Mouse (Mus musculus): Measurements from ENCODE around the gene Prss21.

Gene Prss21

DNA sequence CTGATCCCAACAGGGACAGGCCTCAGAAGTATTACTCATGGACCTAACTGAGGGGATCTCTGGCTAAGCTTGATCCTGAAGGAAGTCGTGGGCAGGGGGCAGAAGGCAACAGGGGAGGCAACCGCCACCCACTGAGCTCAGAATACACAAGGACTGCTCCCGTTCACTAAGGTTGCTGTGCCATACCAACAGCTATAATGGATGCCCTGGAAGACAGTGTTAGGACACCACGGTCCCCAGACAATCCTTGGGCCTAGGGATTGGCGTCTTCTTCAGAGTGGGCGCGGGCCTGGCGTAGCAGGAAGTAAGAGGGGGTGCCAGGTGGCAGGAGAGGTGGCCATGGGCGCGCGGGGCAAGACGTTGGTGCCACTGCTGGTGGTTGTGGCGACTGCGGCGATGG lies at the start of gene Prss21:
TSS of gene Prss21 (plus strand) at position 301 of the 400 bp plus-strand sequence.
- no peak for DNase-seq (ENCODE audit: low spot score in 2 of 2)

DNA sequence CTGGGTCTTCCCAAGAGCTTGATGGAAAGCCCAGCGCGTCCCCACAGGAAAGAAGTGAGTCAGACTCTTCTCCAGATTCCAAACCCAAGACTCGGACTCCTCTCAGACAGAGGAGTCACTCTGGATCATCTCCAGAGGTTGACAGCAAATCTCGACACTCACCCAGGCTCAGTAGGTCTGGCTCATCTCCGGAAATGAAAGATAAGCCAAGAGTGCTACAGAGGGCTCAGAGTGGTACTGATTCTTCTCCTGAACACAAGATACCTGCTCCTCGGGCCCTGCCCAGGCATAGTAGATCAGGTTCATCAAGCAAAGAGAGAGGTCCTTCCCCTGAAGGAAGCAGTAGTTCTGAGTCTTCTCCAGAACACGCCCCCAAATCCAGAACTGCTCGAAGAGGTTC lies 49.3 kb upstream of the Prss21 start:
- DNase-seq (ENCODE audit: low spot score in 2 of 2) = no peak

DNA sequence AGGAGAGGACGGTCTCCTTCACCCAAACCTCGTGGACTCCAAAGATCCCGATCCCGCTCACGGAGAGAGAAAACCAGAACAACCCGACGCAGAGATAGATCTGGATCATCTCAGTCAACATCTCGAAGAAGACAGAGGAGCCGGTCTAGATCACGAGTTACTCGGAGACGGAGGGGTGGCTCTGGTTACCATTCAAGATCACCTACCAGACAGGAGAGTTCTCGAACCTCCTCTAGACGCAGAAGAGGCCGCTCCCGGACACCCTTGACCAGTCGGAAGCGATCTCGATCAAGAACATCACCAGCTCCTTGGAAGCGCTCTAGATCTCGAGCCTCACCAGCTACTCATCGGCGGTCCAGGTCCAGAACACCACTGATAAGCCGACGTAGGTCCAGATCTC lies 48.6 kb upstream of the Prss21 start:
- DNase-seq (ENCODE audit: low spot score in 2 of 2) = no peak

DNA sequence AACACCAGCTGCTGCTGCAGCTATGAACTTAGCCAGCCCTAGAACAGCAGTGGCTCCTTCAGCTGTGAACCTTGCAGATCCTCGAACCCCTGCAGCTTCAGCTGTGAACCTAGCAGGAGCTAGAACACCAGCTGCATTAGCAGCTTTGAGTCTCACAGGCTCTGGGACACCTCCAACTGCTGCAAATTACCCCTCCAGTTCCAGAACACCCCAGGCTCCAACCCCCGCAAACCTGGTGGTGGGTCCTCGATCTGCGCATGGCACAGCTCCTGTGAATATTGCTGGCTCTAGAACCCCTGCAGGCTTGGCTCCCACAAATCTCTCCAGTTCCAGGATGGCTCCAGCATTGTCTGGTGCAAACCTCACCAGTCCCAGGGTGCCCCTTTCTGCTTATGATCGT lies 47.1 kb upstream of the Prss21 start:
- no peak for DNase-seq (ENCODE audit: low spot score in 2 of 2)

DNA sequence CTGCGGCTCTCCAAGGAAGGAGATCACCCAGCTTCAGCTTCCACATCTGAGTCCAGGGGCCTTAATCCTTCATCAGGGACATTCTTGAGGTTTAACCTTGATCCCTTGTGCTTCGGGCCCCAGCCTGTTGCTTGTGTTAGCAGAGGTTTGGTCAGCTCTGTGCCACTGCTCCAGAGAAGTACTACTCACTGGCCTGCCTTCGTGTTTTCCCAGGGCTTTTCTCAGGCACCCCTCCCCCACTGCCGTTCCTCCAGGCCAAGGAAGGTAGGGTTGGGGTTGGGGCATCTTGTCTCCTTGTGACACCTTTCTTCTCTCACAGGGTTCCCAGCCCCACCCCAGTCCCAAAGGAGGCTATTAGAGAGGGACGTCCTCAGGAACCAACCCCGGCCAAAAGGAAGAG lies 45.8 kb upstream of the Prss21 start:
- DNase-seq (ENCODE audit: low spot score in 2 of 2) = no peak

DNA sequence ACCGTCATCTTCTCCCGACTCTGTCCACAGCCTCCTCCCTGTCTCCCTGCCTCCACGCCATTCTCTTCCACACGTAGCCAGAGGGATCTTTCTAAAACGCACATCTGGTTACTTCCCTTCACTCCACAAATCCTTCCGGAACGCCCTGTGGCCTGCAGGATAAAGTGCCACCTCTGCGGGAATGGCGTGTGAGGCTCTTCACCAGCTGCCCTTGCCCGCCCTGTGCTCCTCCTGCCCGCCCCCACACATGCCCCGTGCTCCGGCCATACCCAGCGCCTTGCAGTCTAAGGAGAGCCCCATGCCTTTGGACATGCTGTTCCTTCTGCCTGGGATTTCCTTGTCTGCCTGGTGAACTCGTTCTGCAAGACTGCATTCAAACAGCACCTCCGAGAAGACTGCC lies 44.8 kb upstream of the Prss21 start:
- no peak for DNase-seq (ENCODE audit: low spot score in 2 of 2)

DNA sequence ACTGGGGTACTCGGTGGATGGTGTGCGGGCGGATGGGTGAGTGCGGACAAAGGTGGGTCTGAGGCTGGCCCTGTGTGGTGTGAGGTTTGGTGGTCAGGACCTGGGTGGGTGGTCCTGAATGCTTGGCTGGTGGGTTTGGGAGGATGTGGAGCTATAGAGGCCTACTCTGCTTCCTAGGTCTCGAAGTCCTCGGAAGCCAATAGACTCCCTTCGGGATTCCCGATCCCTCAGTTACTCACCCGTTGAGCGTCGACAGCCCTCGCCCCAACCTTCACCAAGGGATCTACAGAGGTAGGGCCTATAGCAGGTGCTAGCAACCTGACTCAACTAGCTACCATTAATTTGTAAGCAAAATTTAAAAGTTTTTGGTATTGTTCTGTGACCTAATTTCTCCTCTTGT lies 44.2 kb upstream of the Prss21 start:
- DNase-seq (ENCODE audit: low spot score in 2 of 2) = no peak

DNA sequence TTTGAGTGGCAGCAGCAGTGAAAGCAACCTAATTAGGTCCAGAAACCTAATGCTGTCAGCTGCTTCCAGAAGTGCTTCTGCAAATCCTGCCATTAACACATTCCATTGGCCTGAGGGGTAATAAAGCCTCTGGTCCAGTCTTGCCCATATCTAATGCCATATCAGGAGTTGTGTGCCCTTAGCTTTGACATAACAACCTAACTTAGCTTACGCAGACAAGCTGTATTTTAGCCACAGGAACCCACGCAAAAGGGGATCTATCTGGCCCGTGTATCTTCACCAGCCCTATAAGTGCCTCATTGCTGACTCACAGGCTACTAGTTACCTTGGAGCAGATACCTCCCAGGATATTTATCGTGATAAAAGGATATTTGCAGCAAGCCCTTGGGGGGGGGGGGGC lies 42.3 kb upstream of the Prss21 start:
- no peak for DNase-seq (ENCODE audit: low spot score in 2 of 2)

DNA sequence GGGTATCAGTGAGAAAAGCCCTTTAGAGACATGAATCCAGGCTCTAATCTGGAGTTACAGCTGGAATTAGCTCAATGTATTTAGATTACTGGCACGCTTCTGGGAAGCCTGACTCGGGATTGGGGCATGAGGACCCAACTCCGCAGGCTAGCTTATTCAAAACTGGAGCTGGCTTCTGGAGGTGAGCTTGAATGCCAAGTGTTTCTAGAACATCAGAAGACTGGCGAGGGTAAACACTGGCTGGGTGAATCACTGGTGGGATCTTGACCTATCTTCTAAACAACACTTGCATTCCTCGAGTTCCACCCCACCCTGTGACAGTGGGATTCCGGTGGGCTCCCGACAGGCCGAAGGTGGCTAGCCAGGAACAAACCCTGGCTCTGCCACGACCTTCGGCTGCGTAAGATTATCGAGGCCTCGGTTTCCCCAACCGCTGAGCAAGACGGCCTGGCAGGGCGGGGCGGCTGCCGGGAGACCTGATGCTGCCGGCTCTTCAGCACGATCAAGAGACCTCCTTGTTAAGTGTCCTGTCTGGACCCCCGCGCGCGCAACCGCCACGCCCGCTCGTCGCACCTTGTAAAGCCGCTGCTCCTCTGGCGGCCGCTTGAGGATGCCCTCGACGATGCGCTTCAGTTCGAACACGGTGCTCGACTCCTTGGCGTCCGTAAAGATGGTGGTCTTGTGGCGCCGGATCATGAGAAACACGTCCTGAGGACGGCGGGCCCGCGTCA lies 39.4 kb upstream of the Prss21 start:
- peak; percentile 55 to 65 for DNase-seq (ENCODE audit: low spot score in 2 of 2)

DNA sequence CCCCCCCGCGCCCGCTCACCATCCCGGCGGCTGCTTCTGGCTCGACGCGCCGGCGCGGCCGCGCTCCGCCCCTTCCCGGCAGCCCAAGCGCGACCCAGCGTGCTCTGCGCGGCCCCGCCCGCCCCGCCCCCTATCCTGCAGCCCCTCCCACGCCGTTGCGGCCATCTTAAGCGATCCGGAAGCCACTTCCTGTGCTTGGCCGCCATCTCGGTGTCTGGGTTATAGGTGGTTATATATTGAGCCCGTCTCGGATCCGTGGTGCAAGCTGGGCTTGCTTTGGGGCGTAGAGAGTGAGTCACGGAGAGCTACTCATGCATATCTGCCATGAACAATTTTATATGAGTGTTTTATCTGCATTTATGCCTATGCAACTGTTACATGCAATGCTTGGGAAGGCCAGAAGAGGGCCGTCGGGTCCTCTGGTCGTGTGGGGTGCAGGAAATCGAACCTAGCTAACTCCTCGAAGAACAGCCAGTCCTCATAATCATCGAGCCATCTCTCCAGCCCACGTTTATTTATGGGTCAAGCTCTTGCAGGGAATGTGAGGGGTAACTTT lies 38.7 kb upstream of the Prss21 start, which contains the start of gene Elob:
TSS of gene Elob (minus strand) at position 73 of the 556 bp plus-strand sequence.
- peak; percentile 85 for DNase-seq (ENCODE audit: low spot score in 2 of 2)

DNA sequence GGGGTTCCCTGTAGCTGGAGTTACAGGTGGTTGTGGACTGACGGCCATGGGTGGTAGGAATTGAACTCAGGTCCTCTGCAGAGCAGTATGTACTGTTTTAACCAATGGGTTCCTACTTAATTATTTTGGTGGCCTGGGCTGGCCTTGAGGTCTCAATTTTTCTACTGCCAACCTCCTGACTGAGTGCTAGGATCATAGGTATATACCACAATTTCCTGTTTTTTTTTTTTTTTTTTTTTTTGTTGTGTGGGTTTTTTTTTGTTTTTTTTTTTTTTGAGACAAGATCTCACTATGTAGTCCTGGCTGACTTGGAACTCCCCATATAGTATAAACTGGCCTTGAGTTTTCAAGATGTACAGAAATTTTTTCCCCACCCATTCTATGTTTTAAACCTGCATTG lies 36.7 kb upstream of the Prss21 start:
- DNase-seq (ENCODE audit: low spot score in 2 of 2) = no peak

DNA sequence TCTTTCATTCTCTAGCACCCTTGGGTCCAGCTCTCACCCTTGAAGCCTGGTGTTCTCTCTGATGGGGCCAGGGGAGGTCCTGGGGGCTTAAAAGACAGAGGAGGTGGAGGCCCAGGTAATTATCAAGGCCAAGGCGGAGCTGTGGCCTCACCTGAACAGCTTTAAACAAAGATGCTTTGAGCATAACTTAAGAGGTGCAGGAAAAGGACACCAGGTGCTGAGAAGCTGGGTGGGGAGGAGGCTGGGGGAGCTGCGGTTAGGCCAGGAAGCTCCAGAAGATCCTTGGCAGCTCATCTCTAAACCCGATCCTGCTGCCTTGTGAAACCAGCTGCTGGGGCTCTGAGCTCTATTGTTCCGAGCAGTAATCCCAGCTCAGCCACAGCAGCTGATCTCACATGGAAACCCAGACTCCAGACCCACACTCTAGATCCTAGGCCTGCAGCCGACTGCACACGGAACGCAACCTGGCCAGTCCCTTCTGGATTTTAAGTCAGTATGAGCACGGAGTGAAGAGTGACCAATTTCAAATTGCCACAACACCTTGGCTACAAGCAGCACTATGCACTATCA lies 31.8 kb upstream of the Prss21 start, which contains the start of gene Prss33:
TSS of gene Prss33 (minus strand) at position 51 of the 570 bp plus-strand sequence.
- DNase-seq (ENCODE audit: low spot score in 2 of 2) = no peak

DNA sequence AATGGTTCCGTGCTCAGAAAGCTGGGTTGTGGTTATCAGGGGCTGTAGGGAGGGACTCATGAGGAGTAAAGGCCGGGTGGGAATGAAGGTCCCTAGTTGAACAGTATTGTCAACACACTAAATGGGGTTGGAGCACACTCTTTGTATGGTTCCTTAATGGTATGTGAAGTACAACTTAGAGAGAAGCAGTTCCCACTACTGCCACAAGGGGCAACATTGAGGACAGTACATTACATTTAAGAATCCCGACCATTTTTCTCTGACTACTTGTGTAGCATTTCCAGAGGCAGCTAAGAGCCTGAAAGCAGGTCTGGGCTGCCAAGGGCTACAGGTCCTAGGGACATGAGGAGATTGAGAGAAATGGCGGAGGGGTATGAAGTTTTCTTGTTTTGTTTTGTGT lies 26.7 kb upstream of the Prss21 start:
- DNase-seq (ENCODE audit: low spot score in 2 of 2) = peak in 1 of 2 experiments; percentile 67

DNA sequence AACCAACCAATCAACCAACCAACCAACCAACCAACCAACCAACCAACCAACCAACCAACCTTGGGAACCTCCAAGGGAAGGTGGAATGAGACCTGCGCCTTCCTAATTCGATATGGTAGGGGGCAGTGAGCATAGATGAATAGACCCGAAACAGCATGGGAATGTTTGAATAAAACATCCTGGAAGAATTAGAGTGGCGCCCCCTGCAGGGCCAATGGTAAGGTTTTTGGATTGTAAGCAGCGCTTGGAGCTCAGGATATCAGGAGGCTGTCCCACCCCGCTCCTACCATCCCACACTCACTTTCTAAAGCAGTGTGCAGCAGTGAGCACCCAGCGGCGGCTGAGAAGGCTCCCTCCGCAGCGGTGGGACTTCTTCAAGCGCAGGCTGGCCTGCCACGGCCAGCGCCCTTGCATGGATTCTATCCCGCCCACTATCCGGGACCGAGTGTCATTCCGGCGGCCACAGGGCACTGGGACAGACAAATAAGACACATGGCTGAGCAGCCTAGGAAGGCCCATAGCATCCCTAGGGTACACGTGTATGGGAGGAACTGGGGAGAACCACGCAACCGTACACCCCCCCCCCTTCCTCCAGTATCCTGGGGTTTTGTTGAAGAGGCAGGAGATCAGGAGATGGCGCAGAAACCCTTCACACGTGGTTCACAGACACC lies 24.6 kb upstream of the Prss21 start:
- DNase-seq (ENCODE audit: low spot score in 2 of 2) = no peak

DNA sequence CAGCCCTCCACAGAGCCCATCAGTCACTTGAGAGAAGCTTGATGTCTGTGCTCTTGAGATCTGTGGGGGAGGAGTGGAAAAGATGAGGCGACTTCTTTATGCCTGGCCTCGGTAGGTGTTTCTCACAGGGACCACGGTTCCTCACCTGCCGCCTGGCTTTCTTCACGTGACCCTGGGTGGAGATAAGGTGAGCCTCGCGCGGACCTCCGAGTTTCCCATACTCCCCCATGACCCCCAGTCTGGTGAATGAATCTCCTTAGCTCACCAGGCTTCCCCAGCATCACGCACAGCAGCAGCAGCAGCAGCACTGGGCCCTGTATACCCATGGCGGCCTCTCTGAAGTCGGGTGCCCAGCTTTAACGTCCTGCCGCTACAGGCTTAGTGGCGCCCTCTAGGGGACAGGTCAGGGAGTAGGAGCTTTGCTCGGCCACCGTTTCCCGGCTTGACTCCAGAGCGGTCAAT lies 24.0 kb upstream of the Prss21 start, which contains the start of the genes Prss32 and Prss41:
TSS of gene Prss32 (plus strand) at position 44 of the 462 bp plus-strand sequence.
TSS of gene Prss41 (minus strand) at position 361 of the 462 bp plus-strand sequence.
- no peak for DNase-seq (ENCODE audit: low spot score in 2 of 2)

DNA sequence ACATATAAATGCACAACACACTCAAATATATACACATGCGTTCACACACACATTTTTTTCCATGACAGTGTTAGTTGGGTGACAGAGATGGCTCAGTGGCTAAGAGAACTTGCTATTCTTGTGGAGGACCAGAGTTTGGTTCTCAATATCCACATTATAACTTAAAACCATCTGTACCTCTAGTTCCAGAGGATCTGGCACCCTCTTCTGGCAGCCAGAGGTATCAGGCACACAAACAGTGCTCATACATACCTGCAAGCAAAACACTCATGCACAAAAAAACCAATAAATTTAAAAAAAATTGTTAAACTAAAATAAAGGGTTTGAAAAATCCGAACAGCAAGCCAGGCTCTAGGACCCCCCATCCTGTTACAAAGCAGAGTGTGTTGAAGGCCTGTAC lies 17.8 kb upstream of the Prss21 start:
- no peak for DNase-seq (ENCODE audit: low spot score in 2 of 2)

DNA sequence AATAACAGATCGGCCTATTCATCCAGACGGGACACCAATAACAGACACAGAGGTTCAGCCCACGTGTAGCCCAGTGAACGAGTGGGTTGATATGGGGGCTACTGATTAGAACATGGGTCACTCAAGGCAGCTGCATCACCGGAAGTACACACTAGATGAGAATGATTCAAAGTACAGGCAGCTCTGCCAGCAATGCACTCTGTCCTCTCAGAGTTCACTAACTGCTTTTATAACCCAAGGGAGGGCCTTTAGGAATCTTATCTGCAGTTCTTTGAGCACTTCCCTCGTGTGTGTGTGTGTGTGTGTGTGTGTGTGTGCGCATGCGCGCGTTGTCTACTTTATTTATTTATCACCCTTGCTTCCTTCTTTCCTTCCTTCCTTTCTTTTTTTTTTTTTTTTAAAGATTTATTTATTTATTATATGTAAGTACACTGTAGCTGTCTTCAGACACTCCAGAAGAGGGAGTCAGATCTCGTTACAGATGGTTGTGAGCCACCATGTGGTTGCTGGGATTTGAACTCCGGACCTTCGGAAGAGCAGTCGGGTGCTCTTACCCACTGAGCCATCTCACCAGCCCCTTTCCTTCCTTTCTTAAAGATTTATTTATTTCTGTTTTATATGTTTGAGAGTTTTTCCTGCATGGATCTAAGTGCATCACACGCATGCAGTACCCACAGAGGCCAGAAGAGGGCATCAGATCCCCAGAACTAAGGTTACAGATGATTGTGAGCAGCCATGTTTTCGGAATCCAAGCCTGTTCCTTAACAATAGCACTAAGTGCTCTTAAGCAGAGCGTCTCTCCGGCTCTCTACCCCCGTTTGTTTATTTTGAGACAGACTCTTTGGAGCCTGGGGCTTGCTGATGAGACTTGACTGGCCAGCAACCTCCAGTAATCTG lies 16.8 kb upstream of the Prss21 start:
- peak; percentile 42 to 63 for DNase-seq (ENCODE audit: low spot score in 2 of 2)

DNA sequence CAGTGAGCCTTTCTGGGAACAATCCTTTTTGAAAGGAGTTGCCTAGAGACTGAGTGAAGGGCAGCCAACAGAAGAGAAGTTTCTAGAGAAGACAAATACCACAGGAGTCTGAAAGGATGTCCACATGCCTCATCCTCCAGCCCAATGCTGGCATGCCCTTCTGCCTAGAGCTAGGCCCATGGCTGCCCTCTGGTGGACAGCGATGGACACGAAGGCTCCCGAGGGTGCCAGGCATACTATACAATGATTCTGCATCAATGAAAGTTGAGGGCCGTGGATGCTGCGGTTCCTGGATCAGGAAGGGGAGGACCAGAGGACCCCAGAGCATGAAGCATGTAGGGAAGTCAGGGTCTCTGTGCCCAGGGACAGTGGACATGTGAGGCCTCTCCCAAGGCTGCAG lies 14.6 kb upstream of the Prss21 start:
- DNase-seq (ENCODE audit: low spot score in 2 of 2) = peak in 1 of 2 experiments; percentile 14

DNA sequence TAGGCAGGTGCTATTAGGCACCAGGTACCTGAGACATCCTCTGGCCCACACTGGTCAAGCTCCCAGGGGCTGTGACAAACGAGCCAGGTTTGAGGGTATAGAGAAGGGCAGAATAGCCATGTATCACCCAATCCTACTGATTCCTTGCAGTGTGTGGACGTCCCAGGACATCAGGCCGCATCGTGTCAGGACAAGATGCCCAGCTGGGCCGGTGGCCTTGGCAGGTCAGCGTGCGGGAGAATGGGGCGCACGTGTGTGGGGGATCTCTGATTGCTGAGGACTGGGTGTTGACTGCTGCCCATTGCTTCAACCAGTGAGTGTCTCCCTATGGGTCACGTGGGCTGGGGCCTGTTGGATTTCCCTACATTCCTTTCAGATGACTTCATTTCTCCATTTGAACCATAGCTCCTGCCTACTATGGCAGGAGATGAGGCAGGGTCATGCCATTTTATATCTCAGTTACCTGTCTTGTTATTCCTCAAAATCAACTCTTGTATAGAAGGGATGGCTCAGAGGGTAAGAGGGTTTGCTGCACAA lies 13.6 kb upstream of the Prss21 start:
- DNase-seq (ENCODE audit: low spot score in 2 of 2) = no peak

DNA sequence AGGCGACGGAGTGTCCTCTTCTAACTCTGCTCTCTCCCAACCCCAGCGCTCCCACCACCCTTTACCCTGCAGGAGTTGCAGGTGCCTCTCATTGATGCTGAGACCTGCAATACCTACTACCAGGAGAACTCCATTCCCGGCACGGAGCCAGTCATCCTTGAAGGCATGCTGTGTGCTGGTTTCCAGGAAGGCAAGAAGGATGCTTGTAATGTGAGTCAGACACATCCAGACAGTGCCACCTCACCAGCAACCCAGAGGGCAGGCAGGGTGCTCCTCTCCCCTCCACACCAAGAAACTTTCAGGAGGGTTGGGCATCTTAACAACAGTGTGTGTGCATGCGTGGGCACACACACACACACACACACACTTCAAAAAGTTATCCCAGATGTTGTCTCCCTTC lies 10.7 kb upstream of the Prss21 start:
- DNase-seq (ENCODE audit: low spot score in 2 of 2) = no peak

DNA sequence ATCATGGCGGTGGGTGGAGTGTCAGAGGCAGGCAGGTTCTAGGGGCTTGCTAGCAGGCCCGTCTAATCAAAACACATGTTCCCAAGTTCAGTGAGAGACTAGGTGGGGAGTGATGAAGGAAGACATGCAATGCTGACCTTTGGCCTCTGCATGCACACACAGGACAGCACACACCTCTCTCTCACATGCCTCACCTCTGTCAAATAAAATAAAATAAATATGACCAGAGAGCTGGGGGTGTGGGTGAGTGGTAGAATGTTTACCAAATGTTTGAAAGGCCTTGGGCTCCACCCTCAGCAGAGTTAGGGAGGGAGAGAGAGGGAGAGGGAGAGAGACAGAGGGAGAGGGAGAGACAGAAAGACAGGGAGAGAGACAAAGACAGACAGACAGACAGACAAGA lies 9.9 kb upstream of the Prss21 start:
- no peak for DNase-seq (ENCODE audit: low spot score in 2 of 2)
